Mouse (Mus musculus) gastrocnemius, postnatal 25 days (tissue): ENCODE measurements around the gene Mblac2. TPM values are rescaled to one million over a fixed set of nuclear protein-coding genes. Genes with fewer than 3 reads are reported as not detected.

Experiments
- DNase-seq: peaks from one replicate; pipeline ENCODE4 v3.0.0; 2022
- total RNA-seq, 2 experiments: library from RNA; stranded (reverse); gene quantifications; 1 replicate in 1 of 2; 2 replicates in 1 of 2; pipeline ENCODE4 v1.2.3; 2021

Gene Mblac2
- total RNA-seq, 2 experiments from 2014 or later, result 1.5 to 2.1 TPM

GRCm38 (mm10) chr13:81740898-81741297, 29.8 kb downstream of the Mblac2 start:
- DNase-seq, result no peak

- DNase-seq, result no peak
These were observed 32.4 kb downstream of the Mblac2 start for GRCm38 (mm10) chr13:81743391-81744091.

- DNase-seq, result no peak
These were observed 32.9 kb downstream of the Mblac2 start for GRCm38 (mm10) chr13:81744092-81744396.

DNA sequence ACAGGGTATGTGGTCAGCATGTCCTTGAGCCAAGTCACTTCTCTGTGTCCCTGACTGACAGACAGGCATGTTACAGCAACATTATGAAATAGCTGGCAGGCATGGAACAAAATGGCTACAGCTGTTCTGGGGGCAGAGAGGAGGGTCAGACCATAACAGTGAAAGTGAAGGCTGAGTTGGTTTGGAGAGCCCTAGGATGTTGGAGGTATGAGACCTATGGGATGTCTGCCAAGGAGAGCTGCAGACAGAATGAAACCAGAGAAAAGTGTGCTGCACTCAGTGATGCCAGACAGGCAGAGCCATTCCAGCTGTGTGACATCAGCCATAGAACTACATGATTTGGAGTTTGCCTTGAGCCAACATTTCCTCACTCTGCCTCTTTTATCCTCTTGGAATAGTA, 43.7 kb downstream of the Mblac2 start:
- no peak for DNase-seq

GRCm38 (mm10) chr13:81755324-81755723, 44.2 kb downstream of the Mblac2 start:
- DNase-seq, result no peak

- no peak for DNase-seq
These were observed 46.0 kb downstream of the Mblac2 start for GRCm38 (mm10) chr13:81757058-81757660.

- no peak for DNase-seq
These were observed 49.2 kb downstream of the Mblac2 start for GRCm38 (mm10) chr13:81760379-81760778.

DNA sequence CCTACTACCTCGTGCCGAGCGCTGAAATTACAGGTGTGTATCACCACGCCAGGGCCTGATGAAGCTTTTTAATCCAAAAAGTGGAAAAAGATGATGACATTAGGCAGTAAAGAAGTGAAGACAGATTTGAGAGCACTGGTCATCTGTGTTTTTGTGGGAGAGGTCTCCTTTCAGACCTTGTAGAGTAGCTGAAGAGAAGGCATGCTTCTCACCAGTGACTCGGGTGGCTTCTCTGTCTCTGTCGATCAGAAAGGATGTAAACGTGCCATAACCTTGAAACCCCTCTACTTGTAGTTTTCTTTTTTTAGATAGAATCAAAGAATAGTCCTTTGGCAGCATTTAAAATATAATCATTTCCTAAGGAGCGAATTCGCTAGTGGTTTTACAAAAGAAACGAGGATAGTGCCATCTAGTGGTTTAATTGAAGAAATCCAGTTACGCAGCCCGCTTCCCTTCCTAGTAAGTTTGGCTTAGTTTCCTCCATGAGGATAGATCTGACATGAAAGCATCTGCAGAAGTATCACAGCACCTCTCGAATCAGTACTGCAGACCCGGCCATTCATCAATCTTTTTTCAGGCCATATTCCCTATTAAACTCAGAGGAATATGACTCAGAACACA, 50.5 kb downstream of the Mblac2 start:
- no peak for DNase-seq

- DNase-seq, result no peak
These were observed 53.0 kb downstream of the Mblac2 start for GRCm38 (mm10) chr13:81764173-81764572.

- DNase-seq, result peak; percentile 13
These were observed 56.0 kb downstream of the Mblac2 start for GRCm38 (mm10) chr13:81767038-81767659.

DNA sequence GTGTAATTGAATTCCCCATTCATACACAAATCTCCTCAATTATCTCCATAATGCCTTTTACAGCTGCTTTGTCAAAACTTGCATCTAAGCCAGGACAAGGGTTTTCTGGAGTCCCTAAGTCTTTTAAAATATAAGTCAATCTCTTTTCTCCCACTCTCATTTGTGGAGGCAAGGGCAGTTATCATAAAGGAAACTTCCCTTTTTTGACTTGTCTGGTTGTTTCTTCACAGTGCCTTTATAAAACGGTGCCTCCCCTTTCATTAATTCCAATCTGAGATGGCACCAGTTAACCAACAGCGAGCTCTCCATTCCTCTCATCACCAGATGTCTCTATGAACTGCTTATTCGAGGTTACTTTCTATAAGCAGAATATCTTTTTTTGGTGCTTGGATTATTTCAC, 65.1 kb downstream of the Mblac2 start:
- no peak for DNase-seq

DNA sequence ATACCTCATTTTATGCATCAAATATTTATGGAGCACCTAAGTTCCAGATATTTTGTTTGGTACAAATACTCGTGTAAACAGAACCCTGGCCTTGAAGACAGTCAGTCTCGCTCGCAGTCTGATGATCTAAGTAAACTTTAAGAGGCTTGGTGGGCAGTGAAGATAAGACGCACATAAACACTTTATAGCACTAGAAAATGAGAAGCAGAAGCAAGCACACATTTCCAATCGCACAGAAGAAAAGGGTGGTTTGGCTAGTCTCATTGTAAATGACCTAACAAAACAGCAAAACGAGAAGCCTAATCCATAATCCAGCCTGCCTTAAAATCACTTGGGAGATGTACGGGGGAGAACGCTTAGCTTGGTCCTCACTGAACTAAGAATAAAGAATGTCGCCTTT, 71.3 kb downstream of the Mblac2 start:
- DNase-seq, result no peak

DNA sequence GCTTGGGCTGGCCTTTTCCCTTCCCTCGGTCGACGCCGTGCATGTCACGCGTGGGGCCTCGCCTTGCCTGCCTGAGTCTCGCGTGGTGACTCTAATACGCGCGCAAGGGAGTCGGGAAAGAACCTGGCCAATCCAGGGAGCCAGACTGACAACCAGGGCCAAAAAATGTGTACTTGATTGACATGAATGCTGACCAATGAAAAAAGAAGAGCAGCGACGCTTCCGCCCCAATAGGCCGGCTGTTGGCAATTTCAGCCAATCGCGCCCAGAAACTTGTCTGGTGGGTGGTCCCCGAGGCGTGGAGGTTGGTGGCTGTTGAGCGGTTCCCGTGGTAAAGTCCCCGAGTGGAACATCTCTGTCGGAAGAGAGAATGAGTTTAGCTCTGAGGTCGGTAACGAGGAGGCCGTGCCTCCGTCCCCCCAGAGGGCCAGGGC, 71.8 kb downstream of the Mblac2 start, which contains the start of gene Cetn3:
Gene Cetn3, plus strand, starts transcription at position 107 of the 434 bp plus-strand sequence.
- DNase-seq, result peak; percentile 90

DNA sequence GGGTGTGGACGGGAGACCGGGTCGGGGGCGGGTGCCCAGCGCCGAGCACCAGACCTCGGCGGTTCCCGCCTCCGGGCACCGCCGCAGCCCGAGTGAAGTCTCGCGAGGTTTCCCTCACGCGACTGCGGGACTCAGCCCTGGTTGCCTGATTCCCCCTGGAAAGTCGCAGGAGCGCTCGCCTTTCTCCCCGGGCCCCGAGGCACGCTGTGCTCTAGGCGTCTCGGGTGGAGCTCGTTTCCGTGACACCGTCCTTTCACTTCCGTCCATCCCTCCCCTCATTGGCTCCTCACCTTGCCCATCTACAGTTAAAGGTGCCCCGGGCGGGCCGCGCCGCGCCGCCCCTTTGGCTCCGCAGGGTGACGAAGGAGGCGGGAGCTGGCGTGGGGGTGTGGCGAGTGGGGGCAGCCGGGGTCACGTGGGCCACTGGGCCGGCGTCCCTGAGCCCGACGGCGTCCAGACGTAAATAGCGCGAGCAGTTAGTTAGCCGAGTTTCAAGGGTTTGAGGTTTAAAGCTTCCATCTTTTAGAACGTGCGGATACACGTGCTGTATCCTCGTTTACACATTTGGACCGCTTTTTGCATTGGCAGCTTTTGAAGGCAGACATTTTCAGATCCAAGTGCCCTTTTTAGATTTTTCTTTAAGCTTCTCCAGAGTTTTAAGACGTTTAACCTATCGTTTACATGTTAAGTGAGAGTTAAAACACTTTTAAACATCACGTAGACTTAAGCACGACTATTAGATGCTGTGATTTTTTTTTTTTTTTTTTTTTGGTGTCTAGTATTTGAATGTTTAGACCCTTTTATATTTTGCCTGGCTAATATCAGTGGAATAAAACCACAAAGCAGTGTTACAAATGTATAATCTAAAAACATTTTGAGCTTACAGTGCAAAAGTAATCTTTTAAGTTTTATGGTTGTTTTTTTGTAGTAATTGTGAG, 72.5 kb downstream of the Mblac2 start:
- peak; percentile 98 for DNase-seq

GRCm38 (mm10) chr13:81785766-81786480, 74.8 kb downstream of the Mblac2 start:
- DNase-seq, result no peak

- DNase-seq, result no peak
These were observed 79.0 kb downstream of the Mblac2 start for GRCm38 (mm10) chr13:81790160-81790559.

- DNase-seq, result no peak
These were observed 80.7 kb downstream of the Mblac2 start for GRCm38 (mm10) chr13:81791861-81792260.

DNA sequence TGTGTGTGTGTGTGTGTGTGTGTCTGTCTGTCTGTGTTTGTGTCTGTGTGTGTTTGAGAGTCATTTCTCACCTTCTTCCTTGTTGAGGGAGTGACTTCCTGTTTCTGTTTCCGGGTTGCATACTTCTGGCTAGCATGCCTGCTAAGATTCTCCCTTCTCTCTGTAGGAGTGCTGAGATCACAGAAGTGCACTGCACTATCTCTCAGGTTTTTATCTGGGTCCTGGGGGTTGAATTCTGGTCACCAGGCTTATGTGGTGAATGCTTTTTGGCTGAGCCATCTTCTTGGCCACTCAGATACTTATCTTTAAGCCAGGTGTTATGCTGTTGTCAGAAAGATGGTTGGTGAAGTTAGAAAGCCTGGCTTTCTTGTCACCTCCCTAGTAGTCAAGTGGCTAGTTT, 82.7 kb downstream of the Mblac2 start:
- no peak for DNase-seq

- no peak for DNase-seq
These were observed 90.0 kb downstream of the Mblac2 start for GRCm38 (mm10) chr13:81801121-81801520.
